Mouse (Mus musculus) ES-Bruce4 (cell line): ENCODE data around the gene Vps8.

Source experiments
- CTCF ChIP-seq: IDR thresholded peaks from one replicate; pipeline ENCODE4 v1.8.1; 2011; ENCODE audit warnings: low read depth, low read length
- EP300 ChIP-seq: IDR thresholded peaks from 2 replicates; pipeline ENCODE4 v1.6.1; 2011; ENCODE audit warnings: low read depth, low read length; ENCODE audit not compliant: insufficient read depth

DNA sequence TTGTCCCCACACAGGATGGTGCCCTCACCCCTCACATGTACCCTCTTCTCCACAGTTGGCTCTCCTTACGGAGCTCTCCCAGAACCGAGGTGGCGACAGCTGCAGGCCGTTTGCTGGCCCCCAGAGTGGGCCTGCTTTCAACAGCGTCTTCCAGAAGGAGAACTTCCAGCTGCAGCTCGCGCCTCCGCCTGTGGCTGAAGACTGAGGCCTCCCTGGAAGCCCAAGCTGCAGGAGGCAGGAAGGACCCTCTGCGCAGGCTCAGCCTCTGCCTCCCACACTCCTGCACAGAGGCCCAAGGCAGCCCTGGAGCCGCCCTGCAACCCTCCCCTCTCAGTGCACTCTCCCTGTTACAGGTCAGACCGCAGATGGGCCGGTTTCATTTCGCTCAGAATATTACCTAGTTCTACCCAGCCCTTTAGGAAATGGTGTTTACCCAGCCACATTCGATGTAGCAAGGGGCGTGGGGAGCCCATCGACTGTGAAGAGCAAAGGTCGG is 221.2 kb downstream of the Vps8 start:
- no peak for TF ChIP-seq EP300
- TF ChIP-seq CTCF, result no peak
